Mouse (Mus musculus) lung, postnatal 25 days (tissue): ENCODE results near the gene Plekhj1.
"Not testable (repeated sequence)": the region's sequence is repeated elsewhere in the genome, so short reads cannot be mapped to it uniquely, and the experiment has no call there.

Experiments used
- DNase-seq: peaks from one replicate; pipeline ENCODE4 v3.0.0; 2022; ENCODE audit warnings: low spot score

Plekhj1 gene

GRCm38 (mm10) chr10:80798150-80799006 is at the start of gene Plekhj1, which contains the start of gene Sf3a2:
Gene Plekhj1, minus strand, starts transcription at chr10:80798626.
Gene Sf3a2, plus strand, starts transcription at chr10:80798198.
- peak; percentile 96 for DNase-seq

- DNase-seq, result no peak
These were observed 47.3 kb upstream of the Plekhj1 start for GRCm38 (mm10) chr10:80845732-80846131.

- no peak for DNase-seq
These were observed 46.7 kb upstream of the Plekhj1 start for GRCm38 (mm10) chr10:80845055-80845693.

GRCm38 (mm10) chr10:80843931-80844547 is 45.6 kb upstream of the Plekhj1 start, which contains the start of gene Lingo3:
Gene Lingo3, minus strand, starts transcription at chr10:80844039.
- no peak for DNase-seq

- DNase-seq, result no peak
These were observed 44.9 kb upstream of the Plekhj1 start for GRCm38 (mm10) chr10:80843087-80843930.

- no peak for DNase-seq
These were observed 43.9 kb upstream of the Plekhj1 start for GRCm38 (mm10) chr10:80842334-80842733.

- no peak for DNase-seq
These were observed 43.3 kb upstream of the Plekhj1 start for GRCm38 (mm10) chr10:80841685-80842084.

GRCm38 (mm10) chr10:80839848-80840247 is 41.4 kb upstream of the Plekhj1 start:
- DNase-seq, result no peak

- no peak for DNase-seq
These were observed 40.0 kb upstream of the Plekhj1 start for GRCm38 (mm10) chr10:80838346-80838912.

GRCm38 (mm10) chr10:80837827-80838226 is 39.4 kb upstream of the Plekhj1 start:
- DNase-seq, result no peak

- DNase-seq, result no peak
These were observed 38.5 kb upstream of the Plekhj1 start for GRCm38 (mm10) chr10:80836949-80837379.

- DNase-seq, result no peak
These were observed 37.2 kb upstream of the Plekhj1 start for GRCm38 (mm10) chr10:80835617-80836016.

- no peak for DNase-seq
These were observed 34.4 kb upstream of the Plekhj1 start for GRCm38 (mm10) chr10:80832818-80833217.

GRCm38 (mm10) chr10:80831136-80831535 is 32.7 kb upstream of the Plekhj1 start:
- DNase-seq, result peak; percentile 84

GRCm38 (mm10) chr10:80829359-80830278 is 31.2 kb upstream of the Plekhj1 start:
- no peak for DNase-seq

- not testable (repeated sequence) for DNase-seq
These were observed 30.2 kb upstream of the Plekhj1 start for GRCm38 (mm10) chr10:80828587-80828986.

GRCm38 (mm10) chr10:80827870-80828420 is 29.5 kb upstream of the Plekhj1 start:
- no peak for DNase-seq

- DNase-seq, result no peak
These were observed 28.8 kb upstream of the Plekhj1 start for GRCm38 (mm10) chr10:80827063-80827869.
